Mouse (Mus musculus) CH12.LX (cell line): ENCODE results near the gene Hey2. TPM values are rescaled to one million over a fixed set of nuclear protein-coding genes. Genes with fewer than 3 reads are reported as not detected.
A peak's percentile ranks its signal among the peaks of the same experiment; 100 is the strongest.

Experiments
- DNase-seq: peaks from one replicate; pipeline ENCODE4 v3.0.0-alpha.2; 2013; ENCODE audit errors: extremely low read depth
- H3K27ac ChIP-seq: 2 replicates; pipeline ENCODE4 v1.5.1; 2012; ENCODE audit warnings: low read depth, mild to moderate bottlenecking, control low read depth, moderate library complexity; ENCODE audit not compliant: insufficient read depth
- H3K27me3 ChIP-seq: replicated peaks from 2 replicates; pipeline ENCODE3; 2012; ENCODE audit warnings: inconsistent platforms
- H3K36me3 ChIP-seq, 2 experiments: replicated peaks in 1 of 2; 2 replicates each; pipeline versions ENCODE3 to v1.6.1; 2012; ENCODE audit warnings: inconsistent platforms in 1 of 2, low read length in 1 of 2, mild to moderate bottlenecking in 1 of 2, mixed read lengths in 1 of 2, moderate library complexity in 1 of 2; ENCODE audit not compliant: control insufficient read depth in 1 of 2, insufficient read depth in 1 of 2
- H3K4me1 ChIP-seq, 2 experiments: 2 replicates each; pipeline ENCODE4 v1.6.1; 2012; ENCODE audit warnings: inconsistent platforms in 1 of 2, moderate library complexity in 1 of 2; ENCODE audit not compliant: insufficient read depth in 2 of 2, control insufficient read depth in 1 of 2
- H3K4me2 ChIP-seq: 2 replicates; pipeline ENCODE4 v1.6.1; 2012; ENCODE audit warnings: low read depth, mild to moderate bottlenecking, control low read depth; ENCODE audit not compliant: poor library complexity, insufficient read depth, severe bottlenecking
- H3K4me3 ChIP-seq, 3 experiments: fragments of 150-350 bp in 1 of 3; sonication (generic) in 1 of 3; replicated peaks in 1 of 3; 2 replicates each; pipeline versions ENCODE3 to v1.5.1; 2011 to 2012; ENCODE audit warnings: low read depth in 2 of 3, low read length in 2 of 3, mild to moderate bottlenecking in 2 of 3, moderate library complexity in 2 of 3, control low read depth in 1 of 3, improper control_type of control experiment in 1 of 3, inconsistent platforms in 1 of 3, mixed read lengths in 1 of 3; ENCODE audit not compliant: poor library complexity in 1 of 3
- H3K79me2 ChIP-seq: replicated peaks from 2 replicates; pipeline ENCODE4 v1.6.1; 2012; ENCODE audit warnings: mild to moderate bottlenecking, moderate library complexity; ENCODE audit not compliant: control insufficient read depth, poor library complexity, insufficient read depth, severe bottlenecking; ENCODE audit errors: extremely low read depth
- H3K9ac ChIP-seq: 2 replicates; pipeline ENCODE4 v1.6.1; 2012; ENCODE audit warnings: low read depth, mild to moderate bottlenecking, control low read depth, moderate library complexity; ENCODE audit not compliant: insufficient read depth
- H3K9me3 ChIP-seq: replicated peaks from 2 replicates; pipeline ENCODE3; 2012; ENCODE audit warnings: low read length, inconsistent platforms, mixed read lengths
- BHLHE40 ChIP-seq: IDR thresholded peaks from 2 replicates; pipeline ENCODE4 v1.6.1; 2011; ENCODE audit warnings: mild to moderate bottlenecking, low read depth, low read length, improper control_type of control experiment
- CHD1 ChIP-seq: IDR thresholded peaks from 2 replicates; pipeline ENCODE4 v1.6.1; 2012; ENCODE audit warnings: low read depth, low read length, improper control_type of control experiment, inconsistent platforms
- CHD2 ChIP-seq: IDR thresholded peaks from 2 replicates; pipeline ENCODE4 v1.6.1; 2011; ENCODE audit warnings: low read length, improper control_type of control experiment
- CTCF ChIP-seq, 2 experiments: IDR thresholded peaks in 1 of 2; conservative IDR thresholded peaks in 1 of 2; 2 replicates each; pipeline ENCODE4 v1.5.1; 2011 to 2012; ENCODE audit warnings: low read depth in 2 of 2, low read length in 2 of 2, improper control_type of control experiment in 1 of 2, inconsistent platforms in 1 of 2, mild to moderate bottlenecking in 1 of 2, moderate library complexity in 1 of 2
- E2F4 ChIP-seq: IDR thresholded peaks from 2 replicates; pipeline ENCODE4 v1.6.1; 2011; ENCODE audit warnings: low read depth, low read length, improper control_type of control experiment; ENCODE audit not compliant: insufficient replicate concordance
- ELF1 ChIP-seq: IDR thresholded peaks from 2 replicates; pipeline ENCODE4 v1.6.1; 2014; ENCODE audit warnings: low read depth, mild to moderate bottlenecking, inconsistent platforms, low read length, improper control_type of control experiment
- EP300 ChIP-seq: IDR thresholded peaks from 2 replicates; pipeline ENCODE4 v1.6.1; 2011; ENCODE audit warnings: low read length, improper control_type of control experiment
- ETS1 ChIP-seq: conservative IDR thresholded peaks from 2 replicates; pipeline ENCODE4 v1.6.1; 2012; ENCODE audit warnings: low read depth, mild to moderate bottlenecking, inconsistent platforms, low read length, improper control_type of control experiment, moderate library complexity
- GABPA ChIP-seq: IDR thresholded peaks from 2 replicates; pipeline ENCODE4 v1.6.1; 2012; ENCODE audit warnings: low read depth, low read length, improper control_type of control experiment, inconsistent platforms; ENCODE audit not compliant: insufficient replicate concordance
- HCFC1 ChIP-seq: IDR thresholded peaks from 2 replicates; pipeline ENCODE4 v1.6.1; 2012; ENCODE audit warnings: low read depth, mild to moderate bottlenecking, inconsistent platforms, low read length, improper control_type of control experiment
- IRF4 ChIP-seq: IDR thresholded peaks from 2 replicates; pipeline ENCODE4 v1.6.1; 2014; ENCODE audit warnings: low read depth, mild to moderate bottlenecking, inconsistent platforms, low read length, improper control_type of control experiment
- JUN ChIP-seq: IDR thresholded peaks from 2 replicates; pipeline ENCODE4 v1.6.1; 2011; ENCODE audit warnings: low read depth, mild to moderate bottlenecking, low read length, improper control_type of control experiment, moderate library complexity; ENCODE audit not compliant: insufficient read depth
- JUND ChIP-seq: conservative IDR thresholded peaks from 2 replicates; pipeline ENCODE4 v1.6.1; 2011; ENCODE audit warnings: low read depth, low read length, improper control_type of control experiment
- KAT2A ChIP-seq: IDR thresholded peaks from 2 replicates; pipeline ENCODE4 v1.6.1; 2012; ENCODE audit warnings: low read length, improper control_type of control experiment, inconsistent platforms; ENCODE audit not compliant: insufficient replicate concordance
- MAFK ChIP-seq: IDR thresholded peaks from 2 replicates; pipeline ENCODE4 v1.6.1; 2011; ENCODE audit warnings: low read length, improper control_type of control experiment; ENCODE audit not compliant: insufficient replicate concordance
- MAX ChIP-seq: IDR thresholded peaks from 2 replicates; pipeline ENCODE4 v1.6.1; 2011; ENCODE audit warnings: low read length, improper control_type of control experiment
- MAZ ChIP-seq: IDR thresholded peaks from 2 replicates; pipeline ENCODE4 v1.6.1; 2012; ENCODE audit warnings: low read depth, mild to moderate bottlenecking, inconsistent platforms, low read length, improper control_type of control experiment, moderate library complexity
- MEF2A ChIP-seq: IDR thresholded peaks from 2 replicates; pipeline ENCODE4 v1.6.1; 2014; ENCODE audit warnings: low read depth, mild to moderate bottlenecking, inconsistent platforms, low read length, improper control_type of control experiment, borderline replicate concordance
- MXI1 ChIP-seq: IDR thresholded peaks from 2 replicates; pipeline ENCODE4 v1.6.1; 2011; ENCODE audit warnings: mild to moderate bottlenecking, low read depth, low read length, improper control_type of control experiment
- MYC ChIP-seq: IDR thresholded peaks from 2 replicates; pipeline ENCODE4 v1.6.1; 2011; ENCODE audit warnings: low read depth, mild to moderate bottlenecking, improper control_type of control experiment, low read length
- NELFE ChIP-seq: IDR thresholded peaks from 2 replicates; pipeline ENCODE4 v1.6.1; 2011; ENCODE audit warnings: low read depth, low read length, improper control_type of control experiment
- PAX5 ChIP-seq: IDR thresholded peaks from 2 replicates; pipeline ENCODE4 v1.6.1; 2012; ENCODE audit warnings: low read length, inconsistent platforms, mixed read lengths
- POLR2A ChIP-seq: IDR thresholded peaks from 2 replicates; pipeline ENCODE4 v1.6.1; 2011; ENCODE audit warnings: low read depth, mild to moderate bottlenecking, improper control_type of control experiment, low read length
- POLR2AphosphoS2 ChIP-seq: IDR thresholded peaks from 2 replicates; pipeline ENCODE4 v1.6.1; 2011; ENCODE audit warnings: low read depth, low read length, improper control_type of control experiment
- RAD21 ChIP-seq: IDR thresholded peaks from 2 replicates; pipeline ENCODE4 v1.6.1; 2011; ENCODE audit warnings: low read depth, mild to moderate bottlenecking, low read length, improper control_type of control experiment, moderate library complexity
- RCOR1 ChIP-seq: conservative IDR thresholded peaks from 2 replicates; pipeline ENCODE4 v1.6.1; 2012; ENCODE audit warnings: low read depth, mild to moderate bottlenecking, inconsistent platforms, low read length, improper control_type of control experiment
- SMC3 ChIP-seq: IDR thresholded peaks from 2 replicates; pipeline ENCODE4 v1.6.1; 2011; ENCODE audit warnings: low read depth, low read length, improper control_type of control experiment
- TBP ChIP-seq: conservative IDR thresholded peaks from 2 replicates; pipeline ENCODE4 v1.6.1; 2011; ENCODE audit warnings: low read depth, low read length, improper control_type of control experiment
- TCF12 ChIP-seq: IDR thresholded peaks from 2 replicates; pipeline ENCODE4 v1.6.1; 2014; ENCODE audit warnings: low read depth, mild to moderate bottlenecking, inconsistent platforms, low read length, improper control_type of control experiment
- USF1 ChIP-seq: IDR thresholded peaks from 2 replicates; pipeline ENCODE4 v1.6.1; 2014; ENCODE audit warnings: low read depth, mild to moderate bottlenecking, inconsistent platforms, low read length, improper control_type of control experiment
- USF2 ChIP-seq: conservative IDR thresholded peaks from 2 replicates; pipeline ENCODE4 v1.6.1; 2011; ENCODE audit warnings: low read depth, low read length, improper control_type of control experiment
- ZC3H11A ChIP-seq: IDR thresholded peaks from 2 replicates; pipeline ENCODE4 v1.6.1; 2012; ENCODE audit warnings: low read depth, mild to moderate bottlenecking, inconsistent platforms, low read length, improper control_type of control experiment
- ZKSCAN1 ChIP-seq: IDR thresholded peaks from 2 replicates; pipeline ENCODE4 v1.6.1; 2012; ENCODE audit warnings: low read depth, inconsistent platforms, low read length, improper control_type of control experiment, borderline replicate concordance
- ZMIZ1 ChIP-seq: IDR thresholded peaks from 2 replicates; pipeline ENCODE4 v1.6.1; 2012; ENCODE audit warnings: low read depth, mild to moderate bottlenecking, inconsistent platforms, low read length, improper control_type of control experiment
- ZNF384 ChIP-seq: IDR thresholded peaks from 2 replicates; pipeline ENCODE4 v1.6.1; 2012; ENCODE audit warnings: low read depth, low read length, improper control_type of control experiment, inconsistent platforms
- dilution Hi-C: fragments of 300-500 bp; cut with MboI; formaldehyde crosslinking; loops from 2 replicates; pipeline ENCODE4 v1.14.3; 2020; ENCODE audit warnings: low sequenced_read_pairs; ENCODE audit not compliant: extremely low pct_unique_long_range_greater_than_20kb, extremely low pct_ligation_motif_present
- in situ Hi-C: fragments of 300-500 bp; cut with MboI; formaldehyde crosslinking; loops from 3 replicates; pipeline ENCODE4 v1.14.3; 2019; ENCODE audit warnings: low sequenced_read_pairs, low pct_ligation_motif_present, low pct_unique_long_range_greater_than_20kb, mixed read lengths
- polyA plus RNA-seq: library from polyadenylated mRNA; unstranded; fragments of >175 nt; gene quantifications from 2 replicates; pipeline ENCODE4 v1.2.1, GENCODE M21; 2012; ENCODE audit warnings: low read depth; ENCODE audit not compliant: insufficient read length
- total RNA-seq, 2 experiments: library from RNA; depleted of rRNA; stranded (reverse); fragments of 300-350 nt in 1 of 2; fragments of >200 nt in 1 of 2; gene quantifications; 2 replicates each; pipeline ENCODE4 v1.2.3; 2012 to 2014

Hey2 gene
- total and polyA plus RNA-seq, 3 experiments: 0.13 TPM; not detected in 2

DNA sequence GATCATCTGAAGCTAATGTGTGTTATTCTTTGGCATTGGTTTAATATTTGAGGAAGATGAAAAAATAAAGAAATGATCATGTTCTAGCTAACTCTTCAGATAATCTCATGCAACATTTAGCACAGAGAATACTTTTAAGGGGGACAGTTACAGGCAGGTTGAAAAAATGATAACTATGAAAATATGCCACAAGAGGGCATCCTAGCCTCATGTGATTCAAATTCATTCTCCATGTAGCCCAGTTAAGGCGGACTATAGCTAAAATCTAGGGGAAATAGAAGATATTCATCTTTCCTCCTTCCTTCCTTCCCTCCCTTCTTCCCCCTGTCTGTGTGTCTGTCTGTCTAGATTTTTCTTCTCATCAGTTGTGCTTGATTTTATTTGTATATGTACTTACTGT lies 17.6 kb downstream of the Hey2 start:
- in situ Hi-C loops (loop anchor here (5.0 kb wide), 1 partner anchor 477 kb away; no protein-coding TSS in a partner anchor), dilution Hi-C loops (no loop called here)
- H3K36me3 ChIP-seq: no peaks in the 10 kb centered on the region

DNA sequence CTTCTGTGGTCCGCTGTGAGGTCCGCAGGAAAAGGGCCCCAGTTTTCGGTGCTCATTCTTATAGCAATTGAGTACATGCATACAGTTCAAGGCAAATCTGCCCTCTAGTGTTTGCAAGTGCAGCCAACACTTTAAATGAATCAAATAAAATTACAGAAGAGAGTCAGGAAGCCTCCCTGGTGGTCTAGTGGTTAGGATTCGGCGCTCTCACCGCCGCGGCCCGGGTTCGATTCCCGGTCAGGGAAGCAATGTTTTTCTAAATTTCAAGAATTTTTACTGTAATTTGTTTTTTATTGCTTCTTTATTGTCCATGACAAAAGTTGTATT lies 31.7 kb downstream of the Hey2 start:
- dilution Hi-C loops (no loop called here), in situ Hi-C loops (no loop called here)
- TF ChIP-seq BHLHE40 (no peak), MAX (no peak), TCF12 (no peak), MAFK (peak; percentile 89), PAX5 (no peak), USF1 (no peak), E2F4 (no peak), USF2 (no peak), MAZ (no peak), RAD21 (peak; percentile 74), CHD2 (no peak), POLR2AphosphoS2 (no peak), GABPA (no peak), JUN (no peak), MXI1 (no peak), MEF2A (no peak), ZC3H11A (no peak), ZMIZ1 (no peak), MYC (no peak), JUND (no peak), CTCF (conservative IDR thresholded peaks at IDR 0.05 in 1 of 2, IDR thresholded peaks at IDR 0.05 in 1 of 2; ENCODE audit: low read depth in 2 of 2, low read length in 2 of 2) (peak; percentile 27 to 82; a peak in 3 of 4 replicates), RCOR1 (no peak), NELFE (no peak), ZNF384 (no peak), ETS1 (no peak), EP300 (no peak), POLR2A (no peak), IRF4 (no peak), ELF1 (peak; percentile 96)

More for the DNA sequence above, 17.6 kb downstream of the Hey2 start:
- Histone ChIP-seq H3K27me3 (no peaks in the 10 kb centered on the region), H3K4me3 (no peak overlapping the region), H3K4me2 (no peak overlapping the region), H3K27ac (no peak overlapping the region), H3K9me3 (no peaks in the 10 kb centered on the region), H3K79me2 (no peaks in the 10 kb centered on the region), H3K4me1 (no peaks in the 10 kb centered on the region), H3K9ac (no peak overlapping the region)
- TF ChIP-seq CHD1 (no peak), JUND (no peak), RAD21 (peak; percentile 86), SMC3 (peak; percentile 76), MYC (no peak), KAT2A (no peak), MAZ (no peak), ZKSCAN1 (no peak), HCFC1 (no peak), TBP (no peak), ZC3H11A (peak; percentile 28; the same call in 1 of the 2 replicates), CTCF (conservative IDR thresholded peaks at IDR 0.05 in 1 of 2, IDR thresholded peaks at IDR 0.05 in 1 of 2; ENCODE audit: low read depth in 2 of 2, low read length in 2 of 2) (peak in 1 of 2 experiments; percentile 75; a peak in 2 of 4 replicates), USF1 (no peak), MXI1 (no peak)
- peak; percentile 50 for DNase-seq

More for the DNA sequence above, 31.7 kb downstream of the Hey2 start:
- peaks cover 3% of the 10 kb centered on the region for H3K9me3 ChIP-seq
- peaks cover 0 to 5% of the 10 kb centered on the region in 2 experiments; a peak in 1 of 4 replicates for H3K4me1 ChIP-seq
- H3K4me3 ChIP-seq: peak overlapping the region; percentile 55 to 76 (median 67)
- H3K79me2 ChIP-seq: no peaks in the 10 kb centered on the region
- no peak overlapping the region for H3K27ac ChIP-seq
- peak overlapping the region; percentile 53; the same call in 1 of the 2 replicates for H3K4me2 ChIP-seq
- peak; percentile 80 for DNase-seq
- H3K27me3 ChIP-seq: no peaks in the 10 kb centered on the region
- H3K9ac ChIP-seq: peak overlapping the region; percentile 57; the same call in 1 of the 2 replicates
- no peaks in the 10 kb centered on the region for H3K36me3 ChIP-seq
